Mouse (Mus musculus) adrenal gland, postnatal 0 days (tissue): Measurements from ENCODE around the gene Zfp566. TPM values are rescaled to one million over a fixed set of nuclear protein-coding genes. Genes with fewer than 3 reads are reported as not detected.

ENCODE experiments used
- microRNA-seq: library from miRNA; unstranded; fragments of <30 nt; microRNA quantifications from one replicate; pipeline ENCODE4, GENCODE M21; 2016; ENCODE audit warnings: borderline replicate concordance; ENCODE audit not compliant: insufficient number of aligned reads
- polyA plus RNA-seq: library from polyadenylated mRNA; unstranded; fragments of >200 nt; fragmentation: Nextera tagmentation; extraction: Ambion mirVana; gene quantifications from 2 replicates; pipeline ENCODE4 v1.2.1, GENCODE M21; 2015

Zfp566 gene
- polyA plus RNA-seq, result 3.9 and 5.6 TPM in 2 replicates

DNA sequence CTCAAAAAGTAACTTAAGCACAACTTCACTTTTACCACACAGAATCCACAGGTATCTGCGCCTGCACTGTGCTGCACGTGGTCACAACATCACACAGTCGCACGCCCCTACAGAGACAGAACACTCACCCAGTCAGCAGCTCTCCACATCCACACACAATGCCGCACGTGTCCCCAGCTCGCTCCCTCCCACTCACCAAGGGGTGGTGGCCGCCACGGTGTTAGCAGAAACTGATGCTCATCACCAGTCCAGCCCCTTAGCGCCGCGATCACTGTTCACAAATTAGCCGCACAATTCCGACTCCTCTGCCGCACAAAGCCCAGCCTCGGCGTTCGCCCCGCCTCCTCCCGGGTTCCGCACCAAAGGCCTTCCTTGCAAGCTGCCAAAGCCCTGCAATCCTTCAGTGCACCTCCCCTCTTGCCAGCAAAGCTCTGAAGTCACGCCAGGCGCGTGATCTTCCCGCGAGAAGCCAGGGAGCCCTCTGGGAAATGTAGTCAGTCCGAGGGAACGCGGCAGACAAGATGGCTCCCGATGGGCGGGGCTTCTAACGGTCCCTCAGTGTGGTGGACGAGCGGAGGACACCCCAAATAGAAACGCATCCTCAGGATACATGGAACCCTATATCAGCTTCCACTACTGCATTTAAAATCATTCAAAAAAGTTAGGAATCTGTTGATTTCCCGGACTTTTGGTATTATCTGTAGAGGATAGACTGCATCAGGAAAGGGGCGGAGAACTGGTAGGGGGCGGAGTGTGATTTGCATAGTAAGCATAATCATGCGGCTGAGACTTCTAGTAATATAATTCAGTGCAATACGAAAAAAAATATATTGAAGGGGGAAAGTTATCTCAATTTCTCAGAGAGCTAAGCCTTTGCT, at the start of gene Zfp566, which contains the start of gene Gm26920:
Zfp566 (minus strand) TSS at position 436 of the 878 bp plus-strand sequence.
Gm26920 (minus strand) TSS at position 319 of the 878 bp plus-strand sequence.

DNA sequence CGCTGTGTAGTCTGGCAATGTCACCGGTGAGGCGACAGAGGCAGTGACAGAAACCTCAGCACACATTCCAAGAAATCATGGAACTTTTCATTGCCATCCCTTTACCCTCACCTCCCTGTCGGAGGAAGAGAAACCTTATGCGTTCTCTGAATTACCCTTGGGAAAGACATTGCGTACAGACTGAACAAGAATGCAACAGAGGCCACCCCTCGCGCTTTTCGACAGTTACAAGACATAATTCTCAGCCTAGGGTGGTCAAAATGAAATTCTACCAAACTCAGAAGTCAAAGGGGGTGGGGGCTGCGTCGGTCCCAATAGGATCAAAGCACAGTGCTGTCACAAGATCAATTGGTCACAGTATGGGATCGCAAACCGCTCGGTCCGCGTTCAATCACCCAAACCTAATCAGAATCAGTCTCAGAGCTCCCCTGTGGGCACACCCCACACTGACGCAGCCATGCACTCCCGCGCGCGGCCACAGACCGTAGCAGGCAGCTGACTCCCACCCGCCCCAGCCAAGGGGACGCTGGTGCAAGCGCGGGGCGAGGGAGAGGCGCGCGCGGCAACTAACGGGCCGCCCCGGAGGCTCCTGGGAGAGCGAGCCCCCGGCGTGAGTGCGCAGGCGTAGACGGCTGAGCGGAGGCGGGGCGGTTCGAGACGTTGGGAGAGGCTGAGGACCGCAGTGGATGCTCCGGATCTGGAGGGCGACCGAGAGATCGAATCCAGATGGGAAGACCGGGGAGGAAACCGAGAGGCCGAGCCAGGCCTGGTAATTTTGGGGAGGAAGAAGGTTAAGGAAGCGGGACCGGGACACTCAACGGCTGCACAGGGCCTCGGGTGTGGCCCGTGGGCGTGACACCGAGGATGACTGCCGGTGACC, 31.2 kb upstream of the Zfp566 start, which contains the start of gene Zfp382:
Zfp382 (plus strand) TSS at position 635 of the 880 bp plus-strand sequence.

DNA sequence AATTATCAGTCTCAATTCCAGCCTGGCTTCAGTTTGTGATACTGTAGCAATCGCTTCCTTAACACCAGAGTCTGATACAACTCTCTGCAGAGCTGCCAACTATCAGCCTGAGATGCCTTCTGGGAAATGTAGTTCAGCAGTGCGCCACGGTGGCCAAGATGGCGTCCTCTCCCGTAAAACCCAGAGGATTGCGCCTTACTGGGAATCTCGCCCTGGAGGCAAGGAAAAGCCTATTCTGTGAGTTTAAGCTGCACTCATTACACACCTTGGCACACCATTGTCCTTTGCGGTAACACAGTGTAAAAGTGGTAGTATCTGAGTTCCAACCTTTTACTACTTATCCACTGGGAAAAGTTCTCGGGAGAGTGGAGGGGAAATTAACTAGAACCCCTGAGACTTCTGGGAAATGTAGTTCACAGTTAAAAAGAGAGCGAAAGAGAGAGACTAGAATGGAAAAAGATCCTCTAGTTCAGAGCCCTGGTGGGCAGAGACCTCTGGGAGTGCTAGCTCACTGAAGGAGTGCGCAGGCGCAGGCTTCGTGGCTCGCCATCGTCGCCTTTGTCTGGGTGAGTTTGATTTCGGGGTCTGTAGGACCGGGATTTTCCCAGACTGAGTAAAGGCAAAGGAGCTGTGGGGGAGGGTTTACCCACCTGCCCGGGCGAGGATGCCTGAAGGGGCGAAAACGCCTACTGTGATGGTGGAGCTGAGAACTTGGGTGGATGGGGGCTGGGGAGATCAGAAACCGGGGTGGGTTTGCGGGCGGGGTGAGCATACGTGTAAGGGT, 4.5 kb upstream of the Zfp566 start, which contains the start of gene Zfp260:
Zfp260 (plus strand) TSS at position 132 of the 784 bp plus-strand sequence.

DNA sequence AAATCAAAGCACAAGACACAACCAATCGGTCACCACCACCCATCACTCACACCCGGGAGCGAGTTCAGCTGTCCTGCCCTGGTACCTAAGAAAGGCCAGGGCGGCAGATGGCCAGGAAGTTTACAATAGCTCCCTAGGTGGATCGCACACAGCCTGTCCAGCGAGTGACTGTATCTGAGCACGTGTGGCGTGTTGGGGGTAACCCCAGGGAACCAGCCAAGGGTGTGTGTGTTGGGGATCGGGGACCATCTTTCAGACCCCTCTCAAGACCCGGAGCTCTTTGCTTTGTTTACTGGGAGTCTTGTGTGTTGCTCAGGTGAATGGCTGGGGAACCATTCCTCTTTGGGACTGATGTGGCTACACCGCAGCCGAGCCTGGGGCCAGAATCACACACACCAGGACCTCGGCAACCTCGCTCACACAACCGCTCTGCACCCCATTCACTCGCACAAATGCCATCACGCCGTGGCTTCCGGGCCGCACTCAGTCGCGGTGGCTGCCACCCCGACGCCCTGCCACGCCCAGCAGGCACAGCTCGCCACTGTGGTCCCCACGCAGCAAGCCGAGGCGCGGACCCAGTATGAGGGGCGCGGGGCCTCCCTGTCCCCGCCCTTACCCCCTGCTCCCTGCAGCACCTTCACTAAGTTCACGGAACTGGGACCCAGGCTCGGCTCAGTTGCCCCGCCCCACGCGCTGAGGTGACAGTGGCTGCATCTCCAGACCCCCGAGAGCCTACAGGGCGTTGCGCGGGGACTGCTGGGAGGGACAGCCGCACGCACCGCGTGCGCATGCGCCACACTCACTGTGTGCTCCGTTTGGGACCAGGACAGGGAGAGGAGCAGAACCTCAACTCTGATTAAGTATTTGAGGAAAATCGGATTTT, 17.9 kb downstream of the Zfp566 start, which contains the start of gene Zfp82:
Zfp82 (minus strand) TSS at position 755 of the 883 bp plus-strand sequence.

DNA sequence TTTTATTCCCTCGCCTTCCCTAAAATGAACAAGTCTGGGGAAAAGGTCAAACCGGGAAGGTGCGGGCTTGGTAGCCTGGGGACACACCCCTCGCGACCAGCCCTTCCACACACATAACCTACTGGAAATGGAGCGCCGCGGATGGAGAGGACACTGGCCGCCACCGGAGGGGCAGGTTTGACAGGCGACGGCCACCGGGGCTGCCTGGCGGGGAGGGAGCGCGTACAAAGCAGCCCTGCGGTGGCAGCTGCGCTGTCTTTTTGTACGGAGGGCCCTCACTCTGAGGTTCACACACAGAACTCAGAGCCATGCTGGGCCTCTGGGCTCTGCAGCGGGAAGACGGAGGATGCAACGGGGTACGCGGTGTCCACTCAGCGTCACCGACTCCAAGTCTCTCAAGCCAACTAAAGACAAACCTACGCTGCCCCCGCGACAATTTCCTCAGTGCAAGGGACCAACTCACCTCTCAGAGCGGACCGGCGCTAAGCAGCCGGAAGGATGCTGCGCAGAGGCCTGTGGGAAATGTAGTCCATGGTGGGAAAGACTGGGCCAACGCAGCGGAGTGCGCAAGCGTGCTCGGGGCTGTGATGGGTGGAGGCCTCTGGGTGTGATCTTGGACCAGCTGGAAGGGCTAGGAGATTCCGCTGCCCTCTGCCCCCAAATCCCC, 39.3 kb downstream of the Zfp566 start, which contains the start of gene Zfp14:
Zfp14 (minus strand) TSS at position 499 of the 667 bp plus-strand sequence.

Small RNAs within 50 kb of the gene (microRNA-seq; reads per million reads assigned to microRNA genes)
- gene Gm23368, result not detected

Other genes starting within 250 kb of the Zfp566 start
- 1.9 and 2.1 TPM in 2 replicates for gene Zfp940, start 236.9 kb downstream of the Zfp566 start, polyA plus RNA-seq
- gene Zfp420, start 230.5 kb downstream of the Zfp566 start, polyA plus RNA-seq, result 2.2 and 3.1 TPM in 2 replicates
- gene Zfp27, start 184.0 kb downstream of the Zfp566 start, polyA plus RNA-seq, result 4.8 and 6.3 TPM in 2 replicates
- 4.1 and 4.2 TPM in 2 replicates for gene Zfp383, start 182.3 kb downstream of the Zfp566 start, polyA plus RNA-seq
- gene Zfp74, start 136.4 kb downstream of the Zfp566 start, polyA plus RNA-seq, result 5.6 and 8.2 TPM in 2 replicates
- 3.0 and 3.1 TPM in 2 replicates for gene Zfp568, start 106.6 kb downstream of the Zfp566 start, polyA plus RNA-seq
- 3.5 and 4.4 TPM in 2 replicates for gene Zfp14, start 39.1 kb downstream of the Zfp566 start, polyA plus RNA-seq
- gene Zfp82, start 17.6 kb downstream of the Zfp566 start, polyA plus RNA-seq, result 1.8 and 2.3 TPM in 2 replicates
- 0.74 and 0.83 TPM in 2 replicates for gene Gm26920, start 117 bp downstream of the Zfp566 start, polyA plus RNA-seq
- gene Zfp260, start 4.2 kb upstream of the Zfp566 start, polyA plus RNA-seq, result 47.3 and 47.5 TPM in 2 replicates
- 3.9 and 5.4 TPM in 2 replicates for gene Zfp382, start 31.4 kb upstream of the Zfp566 start, polyA plus RNA-seq
- gene Zfp146, start 79.2 kb upstream of the Zfp566 start, polyA plus RNA-seq, result 6.1 and 7.2 TPM in 2 replicates
- 44.3 and 48.0 TPM in 2 replicates for gene Cox7a1, start 93.6 kb upstream of the Zfp566 start, polyA plus RNA-seq
- 132 and 167 TPM in 2 replicates for gene Capns1, start 108.3 kb upstream of the Zfp566 start, polyA plus RNA-seq
- gene Polr2i, start 141.4 kb upstream of the Zfp566 start, polyA plus RNA-seq, result 136 and 153 TPM in 2 replicates
- 167 and 170 TPM in 2 replicates for gene Tbcb, start 141.7 kb upstream of the Zfp566 start, polyA plus RNA-seq
- gene Ovol3, start 145.2 kb upstream of the Zfp566 start, polyA plus RNA-seq, result not detected in 2 replicates
- 0.43 and 0.65 TPM in 2 replicates for gene Thap8, start 189.6 kb upstream of the Zfp566 start, polyA plus RNA-seq
- gene Wdr62, start 189.9 kb upstream of the Zfp566 start, polyA plus RNA-seq, result 2.7 and 3.7 TPM in 2 replicates
- gene Clip3, start 201.2 kb upstream of the Zfp566 start, polyA plus RNA-seq, result 23.7 and 60.5 TPM in 2 replicates
- 67.9 and 101 TPM in 2 replicates for gene Alkbh6, start 218.2 kb upstream of the Zfp566 start, polyA plus RNA-seq
- 10.1 and 17.2 TPM in 2 replicates for gene Syne4, start 224.3 kb upstream of the Zfp566 start, polyA plus RNA-seq
- gene E130208F15Rik, start 231.2 kb upstream of the Zfp566 start, polyA plus RNA-seq, result 1.7 and 4.2 TPM in 2 replicates
- 19.9 and 24.4 TPM in 2 replicates for gene Sdhaf1, start 233.4 kb upstream of the Zfp566 start, polyA plus RNA-seq